Mouse (Mus musculus): ENCODE measurements around the gene Map2k5. TPM values are rescaled to one million over a fixed set of nuclear protein-coding genes. Genes with fewer than 3 reads are reported as not detected.

Gene Map2k5
- polyA plus RNA-seq, 1 experiment = 25.3 TPM

GRCm38 (mm10) chr9:63138481-63138967 lies 239.2 kb downstream of the Map2k5 start:
- Histone ChIP-seq H3K4me3 (ENCODE audit: insufficient read depth, low read length) (no peak overlapping the region), H3K27ac (ENCODE audit: insufficient read depth, low read depth, low read length) (no peak overlapping the region), H3K4me1 (ENCODE audit: control insufficient read depth, insufficient read depth, low read length) (0 out of 2 replicates have a peak, but pooled peaks cover under 1% of the 10 kb centered on the region)
- TF ChIP-seq CTCF (IDR thresholded peaks at IDR 0.05; ENCODE audit: low read depth, low read length) (no peak), POLR2A (IDR thresholded peaks at IDR 0.05; ENCODE audit: borderline replicate concordance, low read depth, low read length) (no peak)

GRCm38 (mm10) chr9:63137615-63137915 lies 240.1 kb downstream of the Map2k5 start:
- Histone ChIP-seq H3K27ac (ENCODE audit: insufficient read depth, low read depth, low read length) (no peak overlapping the region), H3K4me3 (ENCODE audit: insufficient read depth, low read length) (no peak overlapping the region), H3K4me1 (ENCODE audit: control insufficient read depth, insufficient read depth, low read length) (0 out of 2 replicates have a peak, but pooled peaks cover 2% of the 10 kb centered on the region)
- TF ChIP-seq CTCF (IDR thresholded peaks at IDR 0.05; ENCODE audit: low read depth, low read length) = no peak
- no peak for TF ChIP-seq POLR2A (IDR thresholded peaks at IDR 0.05; ENCODE audit: borderline replicate concordance, low read depth, low read length)

- Histone ChIP-seq H3K27ac (ENCODE audit: insufficient read depth, low read depth, low read length) (no peak overlapping the region), H3K4me1 (ENCODE audit: control insufficient read depth, insufficient read depth, low read length) (peaks cover 2% of the 10 kb centered on the region; the same call in 1 of the 2 replicates), H3K4me3 (ENCODE audit: insufficient read depth, low read length) (no peak overlapping the region)
- TF ChIP-seq POLR2A (IDR thresholded peaks at IDR 0.05; ENCODE audit: borderline replicate concordance, low read depth, low read length) = no peak
- no peak for TF ChIP-seq CTCF (IDR thresholded peaks at IDR 0.05; ENCODE audit: low read depth, low read length)
Measured at GRCm38 (mm10) chr9:63136756-63137614, 240.7 kb downstream of the Map2k5 start.

- Histone ChIP-seq H3K4me3 (ENCODE audit: insufficient read depth, low read length) (no peak overlapping the region), H3K4me1 (ENCODE audit: control insufficient read depth, insufficient read depth, low read length) (peaks cover 2% of the 10 kb centered on the region; the same call in 1 of the 2 replicates), H3K27ac (ENCODE audit: insufficient read depth, low read depth, low read length) (no peak overlapping the region)
- TF ChIP-seq POLR2A (IDR thresholded peaks at IDR 0.05; ENCODE audit: borderline replicate concordance, low read depth, low read length) = no peak
- TF ChIP-seq CTCF (IDR thresholded peaks at IDR 0.05; ENCODE audit: low read depth, low read length) = no peak
Measured at GRCm38 (mm10) chr9:63136241-63136640, 241.5 kb downstream of the Map2k5 start.

- TF ChIP-seq POLR2A (IDR thresholded peaks at IDR 0.05; ENCODE audit: borderline replicate concordance, low read depth, low read length) (no peak), CTCF (IDR thresholded peaks at IDR 0.05; ENCODE audit: low read depth, low read length) (no peak)
- H3K4me3 ChIP-seq (ENCODE audit: insufficient read depth, low read length) = peak overlapping the region; percentile 41
- H3K4me1 ChIP-seq (ENCODE audit: control insufficient read depth, insufficient read depth, low read length) = peaks cover 2% of the 10 kb centered on the region; the same call in 1 of the 2 replicates
- no peak overlapping the region for H3K27ac ChIP-seq (ENCODE audit: insufficient read depth, low read depth, low read length)
Measured at GRCm38 (mm10) chr9:63135801-63136200, 241.9 kb downstream of the Map2k5 start.

GRCm38 (mm10) chr9:63135356-63135755 lies 242.3 kb downstream of the Map2k5 start:
- TF ChIP-seq POLR2A (IDR thresholded peaks at IDR 0.05; ENCODE audit: borderline replicate concordance, low read depth, low read length) (no peak), CTCF (IDR thresholded peaks at IDR 0.05; ENCODE audit: low read depth, low read length) (no peak)
- Histone ChIP-seq H3K4me3 (ENCODE audit: insufficient read depth, low read length) (peak overlapping the region; percentile 41; the same call in 1 of the 2 replicates), H3K27ac (ENCODE audit: insufficient read depth, low read depth, low read length) (no peak overlapping the region), H3K4me1 (ENCODE audit: control insufficient read depth, insufficient read depth, low read length) (peaks cover 2% of the 10 kb centered on the region; the same call in 1 of the 2 replicates)

- H3K4me1 ChIP-seq (ENCODE audit: control insufficient read depth, insufficient read depth, low read length) = peaks cover 2% of the 10 kb centered on the region; the same call in 1 of the 2 replicates
- H3K27ac ChIP-seq (ENCODE audit: insufficient read depth, low read depth, low read length) = no peak overlapping the region
- no peak for TF ChIP-seq CTCF (IDR thresholded peaks at IDR 0.05; ENCODE audit: low read depth, low read length)
- TF ChIP-seq POLR2A (IDR thresholded peaks at IDR 0.05; ENCODE audit: borderline replicate concordance, low read depth, low read length) = no peak
- peak overlapping the region; percentile 52 for H3K4me3 ChIP-seq (ENCODE audit: insufficient read depth, low read length)
Measured at GRCm38 (mm10) chr9:63133659-63134058, 244.0 kb downstream of the Map2k5 start.

GRCm38 (mm10) chr9:63132673-63133601 lies 244.8 kb downstream of the Map2k5 start:
- peak overlapping the region; percentile 58 for H3K27ac ChIP-seq (ENCODE audit: insufficient read depth, low read depth, low read length)
- TF ChIP-seq POLR2A (IDR thresholded peaks at IDR 0.05; ENCODE audit: borderline replicate concordance, low read depth, low read length) (no peak), CTCF (IDR thresholded peaks at IDR 0.05; ENCODE audit: low read depth, low read length) (no peak)
- peaks cover 2% of the 10 kb centered on the region; the same call in 1 of the 2 replicates for H3K4me1 ChIP-seq (ENCODE audit: control insufficient read depth, insufficient read depth, low read length)
- H3K4me3 ChIP-seq (ENCODE audit: insufficient read depth, low read length) = peak overlapping the region; percentile 73

GRCm38 (mm10) chr9:63131957-63132602 lies 245.6 kb downstream of the Map2k5 start:
- peak overlapping the region; percentile 73 for H3K4me3 ChIP-seq (ENCODE audit: insufficient read depth, low read length)
- no peak overlapping the region for H3K27ac ChIP-seq (ENCODE audit: insufficient read depth, low read depth, low read length)
- TF ChIP-seq POLR2A (IDR thresholded peaks at IDR 0.05; ENCODE audit: borderline replicate concordance, low read depth, low read length) (no peak), CTCF (IDR thresholded peaks at IDR 0.05; ENCODE audit: low read depth, low read length) (no peak)
- peaks cover 2% of the 10 kb centered on the region; the same call in 1 of the 2 replicates for H3K4me1 ChIP-seq (ENCODE audit: control insufficient read depth, insufficient read depth, low read length)

All from bone marrow macrophage, adult 2 months (primary cell).